Mouse (Mus musculus) yolk sac, embryonic 10.5 days (tissue): Measurements from ENCODE around the gene Fxyd6.

ENCODE experiments used
- DNase-seq: peaks from one replicate; pipeline ENCODE4 v3.0.0-alpha.2; 2017; ENCODE audit warnings: low spot score

Gene Fxyd6

DNA sequence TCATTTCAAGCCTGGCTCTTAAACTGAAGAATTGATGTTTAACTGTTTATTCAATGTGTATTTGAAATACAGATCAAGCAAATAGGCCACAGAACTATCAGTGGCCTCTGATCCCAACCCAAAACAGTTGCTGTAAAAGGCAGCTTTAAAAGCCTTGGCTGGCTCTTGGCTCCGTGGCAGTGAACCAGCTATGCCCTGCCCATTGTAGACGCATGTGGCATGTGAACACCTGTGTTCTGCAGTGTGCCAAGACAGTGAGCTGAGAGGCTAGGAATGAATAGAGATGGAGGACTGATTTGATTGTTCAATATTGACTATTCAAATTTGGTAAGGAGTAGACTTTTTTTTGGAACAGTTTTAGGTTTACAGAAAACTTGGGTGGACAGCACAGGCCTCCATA lies 6.9 kb downstream of the Fxyd6 start:
- no peak for DNase-seq

DNA sequence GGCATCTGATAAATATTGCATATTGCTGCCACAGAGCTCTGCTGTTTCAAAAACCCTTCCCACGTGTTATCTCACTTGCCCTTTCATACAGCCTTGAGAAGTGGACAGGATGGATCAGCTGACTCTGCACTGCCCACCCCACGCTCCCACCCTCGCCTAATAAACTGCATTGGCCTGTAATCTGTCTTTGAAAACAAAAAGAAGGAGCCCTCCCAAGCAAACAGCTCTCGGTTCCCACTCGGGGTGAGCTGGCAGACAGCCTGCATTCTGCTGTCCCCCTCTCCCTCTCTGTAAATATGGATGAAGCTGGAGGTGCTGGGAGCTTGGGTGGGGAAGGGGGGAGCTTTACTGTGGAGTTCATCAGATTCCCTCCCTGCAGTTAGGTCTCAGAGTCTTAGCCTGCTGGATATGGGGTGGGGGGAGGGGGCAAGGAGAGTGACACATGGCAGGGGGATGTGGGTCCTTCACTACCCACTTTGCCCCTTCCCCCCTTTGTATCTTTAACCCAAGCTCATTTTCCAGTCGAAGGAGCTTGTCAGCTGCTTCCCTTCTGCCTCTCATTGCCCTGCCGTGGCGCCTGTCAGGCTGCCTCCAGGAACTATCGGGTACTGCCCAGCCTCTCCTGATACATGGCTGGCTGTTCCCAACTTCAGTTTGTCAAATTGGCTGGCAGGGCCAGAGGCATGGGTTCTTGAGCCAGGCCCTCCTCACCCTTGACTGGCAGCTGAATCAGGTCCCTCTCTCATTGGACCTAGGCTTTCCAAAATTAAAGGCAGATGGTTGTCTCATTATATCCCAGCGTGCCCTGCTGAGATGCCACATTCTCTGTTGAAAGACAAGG lies 10.6 kb downstream of the Fxyd6 start:
- no peak for DNase-seq

DNA sequence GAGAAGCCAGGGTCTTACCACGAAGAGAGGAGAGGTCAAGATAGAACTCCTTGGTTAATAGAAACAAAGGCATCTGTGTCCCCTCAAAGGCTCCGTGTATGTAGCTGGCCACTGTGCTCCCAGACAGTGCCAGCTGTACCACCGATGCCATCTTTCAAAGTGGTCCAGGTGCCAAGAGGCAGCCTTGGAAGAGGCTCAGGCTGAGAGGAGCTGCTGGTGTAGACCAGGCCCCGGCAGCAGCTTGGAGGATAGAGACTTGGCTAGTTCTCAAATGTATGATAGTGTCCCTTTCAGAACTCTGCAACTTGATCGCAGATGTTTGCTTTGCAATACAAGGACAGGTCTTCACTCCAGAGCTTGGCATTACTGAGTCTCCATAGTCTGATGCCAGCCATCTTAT lies 12.4 kb downstream of the Fxyd6 start:
- DNase-seq: no peak

DNA sequence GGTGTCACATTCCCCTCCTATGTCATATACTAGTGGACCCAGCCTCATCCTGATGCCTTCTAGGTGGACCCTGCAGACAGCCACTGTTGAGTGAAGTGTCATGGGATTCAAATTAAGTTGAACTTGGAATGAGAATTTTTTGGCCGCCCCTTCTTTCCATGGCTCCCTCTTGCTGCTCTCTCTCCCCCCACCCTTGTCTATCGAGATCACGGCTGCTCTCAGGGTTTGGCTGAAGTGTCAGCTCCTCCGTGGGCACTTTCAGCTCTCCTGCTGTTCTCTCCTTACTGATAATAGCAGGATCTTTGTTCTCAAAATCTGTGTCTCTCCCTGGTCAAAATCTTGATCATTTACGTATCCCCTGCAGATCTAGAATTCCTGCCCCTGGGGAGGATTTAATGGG lies 12.8 kb downstream of the Fxyd6 start:
- no peak for DNase-seq

DNA sequence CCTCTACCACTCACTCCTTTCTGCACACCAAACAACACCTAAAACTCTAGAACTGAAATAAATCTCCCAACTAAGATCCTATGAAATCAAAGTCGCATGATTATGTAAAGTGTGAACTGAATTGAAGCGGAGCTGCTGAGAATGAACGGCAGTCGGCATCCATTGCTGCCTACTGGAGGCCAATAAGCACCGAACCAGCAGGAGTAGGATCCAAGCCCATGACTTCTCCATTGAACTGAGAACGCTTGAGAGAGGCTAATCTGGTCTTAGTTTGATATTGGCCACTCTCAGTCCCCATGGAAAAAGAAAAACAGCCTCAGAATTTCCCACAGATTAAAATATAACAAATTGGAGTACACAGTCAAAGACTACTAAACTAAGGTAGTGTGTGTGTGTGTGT lies 13.9 kb downstream of the Fxyd6 start:
- no peak for DNase-seq

DNA sequence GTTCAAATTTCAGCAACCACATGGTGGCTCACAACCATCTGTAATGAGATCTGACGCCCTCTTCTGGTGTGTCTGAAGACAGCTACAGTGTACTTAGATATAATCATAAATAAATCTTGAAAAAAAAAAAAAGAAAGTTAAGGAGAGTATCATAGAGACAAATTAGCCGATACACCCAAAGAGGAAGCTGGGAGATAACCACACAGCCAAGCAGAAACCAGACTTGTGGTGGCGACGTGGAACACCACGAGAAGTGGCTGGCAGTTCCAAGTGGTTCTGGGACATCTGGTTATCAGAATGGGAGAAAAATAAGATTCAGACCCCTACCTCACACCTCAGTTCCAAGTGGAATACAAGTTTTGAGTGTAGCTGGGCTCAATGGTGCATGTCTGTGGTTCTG lies 16.7 kb downstream of the Fxyd6 start:
- DNase-seq: no peak

DNA sequence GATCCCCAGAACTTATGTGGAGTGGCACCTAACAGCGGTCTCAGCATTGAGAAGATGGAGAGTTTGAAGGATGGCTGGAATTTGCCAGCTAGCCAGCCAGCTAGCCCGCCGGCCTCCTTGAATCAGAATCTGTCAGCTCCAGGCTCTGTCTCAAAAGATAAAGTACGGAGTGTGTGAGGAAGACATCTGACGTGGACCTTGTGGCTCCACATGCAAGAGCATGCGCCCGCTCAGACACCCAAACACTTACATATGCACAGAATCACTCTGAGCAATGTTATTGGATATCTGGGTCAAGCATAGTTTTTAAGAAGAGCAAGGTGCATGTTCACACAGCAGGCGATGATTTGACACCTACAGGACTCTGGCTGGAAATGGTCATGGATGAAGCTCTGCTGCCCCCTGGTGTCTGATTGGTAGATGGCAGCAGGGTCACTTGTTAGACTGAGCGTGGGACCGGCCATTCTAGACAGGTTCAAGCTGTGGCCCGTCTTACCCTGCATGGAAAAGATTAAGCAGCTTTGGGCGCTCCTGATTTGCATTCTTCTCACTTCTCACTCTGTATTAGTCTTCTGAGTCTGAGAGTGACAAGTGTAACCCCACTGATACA lies 18.5 kb downstream of the Fxyd6 start:
- DNase-seq: peak; percentile 78

DNA sequence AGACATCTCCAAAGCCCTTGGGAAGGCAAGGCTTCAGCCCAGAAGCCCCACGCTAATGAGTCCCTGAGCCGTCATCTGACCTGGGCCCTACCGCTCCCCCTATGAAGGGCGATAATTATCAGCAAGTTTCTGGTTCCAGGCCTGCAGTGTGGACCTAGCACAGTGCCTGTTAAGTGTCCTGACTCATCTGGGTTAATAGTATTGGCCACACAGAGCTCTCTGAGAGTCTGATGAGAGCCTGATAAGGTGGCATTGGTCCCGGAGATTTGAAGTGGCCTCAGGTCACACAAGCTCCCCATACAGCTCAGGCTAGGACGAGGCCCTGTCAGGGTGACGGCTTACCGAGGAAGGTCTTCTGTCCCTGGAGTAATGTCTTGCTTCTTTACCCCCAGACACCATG lies 19.6 kb downstream of the Fxyd6 start:
- no peak for DNase-seq

DNA sequence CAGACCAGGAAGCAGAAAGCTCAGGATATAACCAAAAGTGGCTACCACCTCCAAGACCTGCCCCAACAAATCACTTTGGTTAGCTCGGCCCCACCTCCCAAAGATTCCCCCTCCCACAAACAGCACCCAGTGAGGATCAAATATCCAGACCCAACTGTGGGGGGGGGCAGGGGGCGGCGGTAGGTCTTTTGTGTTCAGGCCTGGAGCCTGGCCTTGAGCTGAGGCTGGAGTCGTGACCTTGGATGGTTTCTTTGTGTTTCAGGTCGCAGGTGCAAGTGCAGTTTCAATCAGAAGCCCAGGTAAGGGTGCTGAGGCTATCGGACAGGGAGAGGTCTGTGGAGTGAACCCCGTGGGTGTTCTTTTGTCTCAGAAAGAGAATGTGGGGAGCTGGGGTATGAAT lies 21.3 kb downstream of the Fxyd6 start:
- DNase-seq: no peak

DNA sequence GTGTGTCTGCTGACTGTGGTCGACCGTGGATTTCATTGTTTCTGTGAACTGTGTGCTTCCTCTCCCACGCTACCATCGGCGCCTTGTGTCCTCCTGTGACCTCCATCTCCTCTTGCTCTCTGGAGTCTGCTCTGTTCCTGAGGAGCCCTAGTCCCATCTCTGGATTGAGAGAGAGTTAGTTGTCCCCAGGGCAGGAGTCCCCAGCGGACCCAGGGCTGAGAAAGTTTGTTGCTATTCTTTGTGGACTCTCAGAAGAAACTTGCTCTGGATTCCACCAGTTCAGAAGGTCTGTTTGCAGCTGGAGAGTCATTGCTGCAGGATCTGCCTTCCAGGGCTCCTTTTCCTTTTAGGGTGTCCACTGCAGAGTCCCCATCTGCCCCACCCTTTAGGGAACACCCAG lies 25.2 kb downstream of the Fxyd6 start:
- DNase-seq: no peak

DNA sequence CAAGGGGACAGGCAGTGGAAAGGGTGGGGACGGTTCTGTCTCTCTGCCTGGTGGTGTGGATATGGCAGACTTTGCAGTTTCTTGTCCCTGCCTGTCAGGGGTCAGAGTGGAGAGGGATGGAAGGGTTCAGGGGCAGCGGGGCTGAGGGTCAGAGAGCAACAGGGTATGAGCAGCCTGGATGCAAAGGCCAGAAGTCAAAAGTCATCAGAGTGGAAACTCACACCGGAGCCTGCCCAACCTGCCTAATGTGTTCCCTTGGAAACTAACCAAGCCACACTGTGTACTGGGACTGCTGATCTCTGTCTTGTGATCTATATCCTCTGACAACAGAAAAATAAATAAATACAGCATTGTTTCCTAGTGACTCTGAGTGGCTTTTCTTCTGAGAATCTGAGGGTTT lies 25.8 kb downstream of the Fxyd6 start:
- DNase-seq: peak; percentile 81

DNA sequence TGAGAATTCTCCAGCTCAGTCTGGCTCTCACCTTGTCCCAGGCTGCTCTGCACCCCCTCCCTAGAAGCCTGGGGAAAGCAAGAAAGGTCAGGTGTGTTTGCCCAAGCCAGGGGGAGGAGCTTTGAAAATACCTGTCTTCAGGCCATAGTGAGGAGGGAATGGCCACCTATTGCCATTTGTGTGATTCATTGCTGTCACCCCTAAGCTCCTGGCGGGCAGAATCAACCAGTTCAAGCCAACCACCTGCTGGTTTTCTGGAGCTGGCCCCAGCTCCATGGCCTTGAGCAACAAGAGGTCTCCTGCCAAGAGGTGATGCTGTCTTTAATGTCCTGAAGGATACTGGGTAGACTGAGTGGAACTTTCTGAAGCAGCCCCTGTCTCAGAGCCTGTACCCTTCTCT lies 28.4 kb downstream of the Fxyd6 start:
- DNase-seq: peak; percentile 53

DNA sequence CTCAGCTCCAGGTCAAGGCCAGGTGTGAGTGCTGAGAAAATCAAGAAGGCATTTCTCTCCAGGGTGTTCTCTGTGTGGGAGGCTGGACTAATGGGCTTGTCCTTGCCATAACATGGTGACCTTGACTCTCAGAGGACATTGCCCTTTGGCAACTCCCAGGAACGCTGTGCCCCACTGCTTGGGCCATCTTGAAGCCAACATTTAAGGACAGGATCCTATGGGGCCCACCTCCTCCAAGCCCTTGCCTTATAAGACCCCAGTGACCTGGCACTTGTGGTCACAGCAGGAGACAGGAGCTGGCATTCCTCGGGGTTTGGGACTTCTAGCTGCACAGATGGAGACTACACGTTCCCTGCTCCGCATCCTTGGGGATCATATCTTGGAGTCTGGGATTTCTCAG lies 29.4 kb downstream of the Fxyd6 start, which contains the start of gene Fxyd2:
TSS of gene Fxyd2 (plus strand) at position 236 of the 400 bp plus-strand sequence.
- no peak for DNase-seq

DNA sequence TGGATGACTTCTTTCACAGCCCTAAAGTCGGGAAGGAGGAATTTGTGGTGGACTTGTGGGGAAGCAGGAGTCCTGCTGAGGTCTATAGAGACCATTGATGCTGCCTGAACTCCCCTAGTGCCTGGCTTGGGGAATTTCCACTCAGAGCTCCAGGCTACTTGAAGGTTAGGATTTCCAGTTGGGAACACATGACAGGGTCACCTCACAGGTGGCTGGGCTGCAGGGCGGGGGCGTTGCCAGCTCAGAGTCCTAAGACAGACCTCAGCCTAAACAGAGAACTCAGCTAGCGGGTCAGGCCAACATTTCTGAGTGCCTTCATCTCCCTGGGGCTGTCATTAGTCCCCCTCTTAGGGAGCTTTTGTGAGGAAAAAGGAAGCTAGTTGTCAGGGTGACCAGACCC lies 31.9 kb downstream of the Fxyd6 start:
- no peak for DNase-seq

DNA sequence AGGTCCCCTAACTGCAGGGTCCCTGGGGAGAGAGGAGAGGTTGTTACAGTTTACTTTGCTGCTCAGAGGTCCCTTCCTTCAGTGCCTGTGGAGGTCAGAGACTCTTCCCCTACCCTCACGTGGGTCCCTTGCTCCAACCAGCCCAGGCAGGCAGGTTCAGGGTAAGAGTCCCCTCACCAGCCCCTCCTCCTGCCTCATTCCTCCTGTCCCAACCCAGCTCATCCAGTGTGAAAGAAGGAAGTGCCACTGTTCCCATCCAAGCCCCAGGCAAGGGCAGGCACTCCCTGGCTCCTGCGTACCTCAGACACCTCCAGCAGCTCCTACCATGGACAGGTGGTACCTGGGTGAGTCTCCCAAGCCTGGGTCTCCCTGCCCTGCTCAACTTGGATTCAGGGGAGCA lies 33.0 kb downstream of the Fxyd6 start:
- no peak for DNase-seq

DNA sequence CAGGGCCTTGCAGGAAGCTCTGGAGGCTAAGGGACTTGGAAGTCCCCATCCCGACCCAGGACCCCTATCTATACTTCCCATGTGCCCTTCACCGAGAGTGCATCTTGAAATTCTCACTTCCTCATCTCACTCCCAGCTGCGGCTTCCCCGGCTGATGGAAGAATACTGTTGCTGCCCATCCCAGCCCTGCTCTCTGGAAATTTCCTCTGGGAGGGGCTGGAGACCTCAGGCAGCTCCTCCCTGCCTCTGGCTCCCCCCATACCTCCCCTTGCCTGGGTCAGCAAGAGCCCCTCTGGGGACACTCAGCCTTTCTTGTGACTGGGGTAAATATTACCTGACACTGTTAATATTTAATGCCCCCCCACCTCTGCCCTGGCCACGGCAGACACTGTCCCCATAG lies 35.7 kb downstream of the Fxyd6 start:
- peak; percentile 81 for DNase-seq

DNA sequence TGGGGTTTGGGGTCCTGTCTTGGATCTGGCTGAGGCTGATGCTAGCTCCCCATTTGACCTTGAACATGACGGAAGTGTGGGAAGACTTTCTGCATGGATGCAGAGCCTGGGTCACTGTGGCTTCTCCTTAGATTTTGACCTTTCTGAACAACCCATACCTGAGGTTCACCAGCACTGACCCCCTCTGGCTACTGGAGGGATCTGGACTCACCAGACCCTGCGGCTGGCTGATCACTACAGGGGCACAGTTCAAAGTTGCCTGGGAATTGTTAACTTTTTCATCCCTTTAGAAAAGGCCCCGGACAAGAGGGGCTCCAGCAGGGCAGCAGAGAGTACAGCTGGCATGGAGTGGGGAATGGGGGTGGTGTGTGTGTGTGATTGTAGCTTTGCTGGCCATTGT lies 36.8 kb downstream of the Fxyd6 start:
- no peak for DNase-seq

DNA sequence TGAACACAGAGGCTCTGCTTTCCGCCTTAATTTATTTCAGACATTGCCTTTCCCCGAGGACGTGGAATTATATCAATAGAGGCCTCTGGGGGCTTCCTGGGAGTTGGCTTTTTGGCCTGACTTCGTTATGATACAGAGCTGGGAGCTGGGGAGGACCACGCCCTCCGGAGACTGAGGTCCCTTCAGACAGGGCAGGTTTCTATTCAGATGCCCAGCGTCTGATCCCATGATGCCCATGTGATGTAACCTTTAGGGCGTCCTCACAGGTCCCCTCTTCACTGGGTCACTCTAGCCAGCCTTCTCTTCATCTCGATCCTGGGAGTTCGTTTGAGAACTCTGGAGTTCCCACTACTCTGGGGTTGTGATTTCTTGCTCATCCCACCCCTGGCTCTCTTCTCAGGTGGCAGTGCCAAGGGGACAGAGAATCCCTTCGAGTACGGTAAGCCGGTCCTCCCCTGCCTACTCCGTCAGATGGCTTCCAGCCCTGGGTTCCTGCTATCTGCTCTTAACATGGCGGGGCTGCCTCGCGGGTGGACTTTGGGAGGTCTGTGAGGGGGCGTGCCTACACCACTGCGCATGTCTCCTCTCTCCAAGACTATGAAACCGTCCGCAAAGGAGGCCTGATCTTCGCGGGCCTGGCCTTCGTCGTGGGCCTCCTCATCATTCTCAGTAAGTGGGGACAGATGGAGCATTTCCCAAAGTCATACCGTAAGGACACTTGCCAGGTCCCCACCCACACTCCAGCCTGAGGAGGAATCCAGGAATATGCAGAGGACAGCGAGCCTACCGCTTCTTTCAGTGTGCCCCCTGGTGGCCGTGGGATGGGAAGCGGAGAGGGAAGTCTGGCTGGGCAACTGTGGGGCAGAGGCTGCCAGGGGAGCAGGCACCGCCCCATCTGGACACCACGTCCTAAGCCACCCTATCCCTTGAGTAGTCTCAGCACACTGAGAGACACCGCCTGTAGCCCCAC lies 38.0 kb downstream of the Fxyd6 start:
- peak; percentile 67 for DNase-seq

DNA sequence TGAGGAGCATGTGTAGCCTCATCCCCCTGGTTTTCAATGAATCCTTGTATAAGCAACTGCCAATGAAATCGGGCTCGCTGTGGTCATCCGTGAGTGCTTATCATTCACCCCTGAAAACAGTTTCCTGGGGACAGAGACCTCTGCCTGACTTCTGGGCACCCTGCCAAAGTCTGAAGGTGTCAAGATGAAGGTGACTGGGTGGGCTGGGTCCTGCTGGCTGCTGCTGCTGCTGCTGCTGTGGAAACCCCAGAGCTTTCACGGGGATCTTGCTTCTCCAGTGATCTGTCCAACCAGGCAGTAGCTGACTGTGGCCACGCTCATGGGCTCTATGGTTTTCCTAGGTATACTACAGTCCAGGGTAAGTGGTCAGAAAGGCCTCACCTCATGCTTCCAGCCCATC lies 40.2 kb downstream of the Fxyd6 start:
- DNase-seq: no peak

DNA sequence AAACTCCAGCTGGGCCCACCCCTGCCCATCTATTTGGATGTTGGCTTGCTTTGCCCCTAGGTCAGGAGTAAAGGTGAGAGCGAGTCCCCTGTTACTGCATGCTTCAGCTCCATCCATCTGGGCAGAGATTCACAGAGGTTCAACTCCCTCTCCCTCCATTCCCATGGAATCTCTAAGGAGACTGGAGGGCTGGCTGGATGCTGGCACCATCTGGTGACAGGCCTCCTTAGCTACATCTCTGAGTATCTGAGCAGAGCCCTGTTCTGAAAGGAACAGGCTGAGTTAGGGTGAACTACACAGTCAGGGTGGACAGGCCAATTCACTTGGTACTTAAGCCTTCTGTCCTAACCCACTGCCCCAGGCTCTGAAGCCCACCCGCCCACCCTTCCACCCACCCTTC lies 40.6 kb downstream of the Fxyd6 start:
- no peak for DNase-seq

DNA sequence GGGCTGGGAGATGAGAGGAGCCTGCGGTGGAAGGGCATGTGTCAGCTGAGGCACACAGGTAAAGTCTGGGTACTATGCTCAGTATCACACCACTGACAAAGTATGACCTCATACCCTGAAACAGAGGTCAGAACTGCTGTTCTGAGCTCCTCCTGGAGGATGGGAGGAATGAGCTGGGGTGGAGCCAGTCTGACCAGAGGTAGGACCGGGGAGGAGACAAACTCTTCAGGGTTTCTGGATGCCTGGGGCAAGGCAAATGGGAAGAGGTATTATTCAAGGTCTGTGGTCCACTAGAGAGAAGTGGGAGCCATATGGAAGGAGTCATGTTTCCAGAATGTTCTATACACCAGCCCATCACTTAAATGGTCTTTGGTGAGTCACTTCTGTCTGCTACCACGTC lies 41.1 kb downstream of the Fxyd6 start:
- DNase-seq: no peak

DNA sequence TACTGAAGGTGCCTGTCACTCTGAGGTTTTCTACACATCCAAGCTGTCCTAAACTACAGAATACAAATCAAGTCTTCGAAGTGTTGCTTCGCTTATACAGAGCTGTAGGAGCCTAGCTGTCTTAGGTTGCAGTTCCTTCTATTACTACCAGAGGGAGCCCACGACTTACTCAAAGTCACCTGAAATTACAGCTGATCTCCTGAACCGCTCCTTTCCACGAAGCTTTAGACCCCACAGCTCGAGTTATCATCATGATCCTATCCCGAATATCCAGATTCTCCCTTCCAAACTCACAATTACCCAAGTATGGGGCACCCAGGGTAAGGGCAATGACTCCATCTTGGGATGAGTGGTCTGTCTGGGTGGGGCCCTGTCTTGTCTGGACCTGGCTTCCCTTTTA lies 41.8 kb downstream of the Fxyd6 start:
- no peak for DNase-seq

DNA sequence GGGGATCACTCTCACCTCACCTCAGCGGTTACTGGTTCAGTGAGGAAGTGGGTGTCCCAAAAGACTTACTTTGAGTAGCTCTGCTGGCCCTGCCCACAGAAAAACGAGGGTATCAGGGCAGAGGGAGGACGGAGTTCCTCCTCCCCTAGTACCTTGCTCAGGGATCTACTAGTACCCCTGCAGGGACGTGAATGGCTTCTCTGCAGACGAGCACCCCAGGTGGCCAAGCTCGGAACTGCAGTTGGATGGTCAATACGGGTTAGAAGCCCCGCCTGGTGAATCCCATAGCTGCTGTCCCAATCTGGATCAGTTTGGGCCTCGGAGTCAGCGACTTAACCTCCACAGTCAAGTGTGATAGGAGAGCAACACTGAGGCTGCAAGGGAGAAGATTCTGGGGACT lies 42.3 kb downstream of the Fxyd6 start:
- DNase-seq: peak; percentile 84
